Mouse (Mus musculus) liver, embryonic 14.5 days (tissue): ENCODE results near the gene Hemgn.

ENCODE experiments used
- CTCF ChIP-seq: IDR thresholded peaks from 2 replicates; pipeline ENCODE4 v1.5.1; 2016; ENCODE audit warnings: antibody characterized with exemption, low read depth, control low read depth
- EP300 ChIP-seq: IDR thresholded peaks from 2 replicates; pipeline ENCODE4 v1.6.1; 2016; ENCODE audit warnings: antibody characterized with exemption, low read depth

- TF ChIP-seq CTCF: no peak
- TF ChIP-seq EP300: no peak
Measured at GRCm38 (mm10) chr4:46361258-46361657, 52.0 kb downstream of the Hemgn start.
